Mouse (Mus musculus) CH12.LX (cell line): ENCODE data around the gene Scrn3.

ENCODE experiments used
- CHD2 ChIP-seq: IDR thresholded peaks from 2 replicates; pipeline ENCODE4 v1.6.1; 2011; ENCODE audit warnings: low read length, improper control_type of control experiment
- CTCF ChIP-seq, 2 experiments: IDR thresholded peaks in 1 of 2; conservative IDR thresholded peaks in 1 of 2; 2 replicates each; pipeline ENCODE4 v1.5.1; 2011 to 2012; ENCODE audit warnings: low read depth in 2 of 2, low read length in 2 of 2, improper control_type of control experiment in 1 of 2, inconsistent platforms in 1 of 2, mild to moderate bottlenecking in 1 of 2, moderate library complexity in 1 of 2
- E2F4 ChIP-seq: IDR thresholded peaks from 2 replicates; pipeline ENCODE4 v1.6.1; 2011; ENCODE audit warnings: low read depth, low read length, improper control_type of control experiment; ENCODE audit not compliant: insufficient replicate concordance
- ETS1 ChIP-seq: conservative IDR thresholded peaks from 2 replicates; pipeline ENCODE4 v1.6.1; 2012; ENCODE audit warnings: low read depth, mild to moderate bottlenecking, inconsistent platforms, low read length, improper control_type of control experiment, moderate library complexity
- KAT2A ChIP-seq: IDR thresholded peaks from 2 replicates; pipeline ENCODE4 v1.6.1; 2012; ENCODE audit warnings: low read length, improper control_type of control experiment, inconsistent platforms; ENCODE audit not compliant: insufficient replicate concordance
- MYC ChIP-seq: IDR thresholded peaks from 2 replicates; pipeline ENCODE4 v1.6.1; 2011; ENCODE audit warnings: low read depth, mild to moderate bottlenecking, improper control_type of control experiment, low read length
- NELFE ChIP-seq: IDR thresholded peaks from 2 replicates; pipeline ENCODE4 v1.6.1; 2011; ENCODE audit warnings: low read depth, low read length, improper control_type of control experiment
- POLR2A ChIP-seq: IDR thresholded peaks from 2 replicates; pipeline ENCODE4 v1.6.1; 2011; ENCODE audit warnings: low read depth, mild to moderate bottlenecking, improper control_type of control experiment, low read length
- RCOR1 ChIP-seq: conservative IDR thresholded peaks from 2 replicates; pipeline ENCODE4 v1.6.1; 2012; ENCODE audit warnings: low read depth, mild to moderate bottlenecking, inconsistent platforms, low read length, improper control_type of control experiment
- SMC3 ChIP-seq: IDR thresholded peaks from 2 replicates; pipeline ENCODE4 v1.6.1; 2011; ENCODE audit warnings: low read depth, low read length, improper control_type of control experiment
- TBP ChIP-seq: conservative IDR thresholded peaks from 2 replicates; pipeline ENCODE4 v1.6.1; 2011; ENCODE audit warnings: low read depth, low read length, improper control_type of control experiment
- TCF12 ChIP-seq: IDR thresholded peaks from 2 replicates; pipeline ENCODE4 v1.6.1; 2014; ENCODE audit warnings: low read depth, mild to moderate bottlenecking, inconsistent platforms, low read length, improper control_type of control experiment
- ZMIZ1 ChIP-seq: IDR thresholded peaks from 2 replicates; pipeline ENCODE4 v1.6.1; 2012; ENCODE audit warnings: low read depth, mild to moderate bottlenecking, inconsistent platforms, low read length, improper control_type of control experiment

- no peak for TF ChIP-seq ZMIZ1
- no peak for TF ChIP-seq KAT2A
- no peak for TF ChIP-seq CTCF (conservative IDR thresholded peaks at IDR 0.05 in 1 of 2, IDR thresholded peaks at IDR 0.05 in 1 of 2; ENCODE audit: low read depth in 2 of 2, low read length in 2 of 2)
- TF ChIP-seq TCF12 = no peak
- TF ChIP-seq TBP = no peak
- no peak for TF ChIP-seq POLR2A
- TF ChIP-seq ETS1 = no peak
- no peak for TF ChIP-seq E2F4
- TF ChIP-seq MYC = no peak
- no peak for TF ChIP-seq RCOR1
- TF ChIP-seq NELFE = no peak
- TF ChIP-seq SMC3 = no peak
- no peak for TF ChIP-seq CHD2
Observed at GRCm38 (mm10) chr2:73298154-73298553, 14.2 kb upstream of the Scrn3 start.
